Mouse (Mus musculus): ENCODE data around the gene Adk.

The Adk gene

GRCm38 (mm10) chr14:21062766-21063513, 10.6 kb downstream of the Adk start:
- in situ Hi-C loops (cut with MboI, MseI), result no loop called here

GRCm38 (mm10) chr14:21064321-21064720, 11.9 kb downstream of the Adk start:
- in situ Hi-C loops (cut with MboI, MseI), result no loop called here

- in situ Hi-C loops (cut with MboI, MseI), result no loop called here
Observed at GRCm38 (mm10) chr14:21065490-21066162, 13.3 kb downstream of the Adk start.

GRCm38 (mm10) chr14:21069594-21069993, 17.2 kb downstream of the Adk start:
- in situ Hi-C loops (cut with MboI, MseI), result no loop called here

GRCm38 (mm10) chr14:21073981-21074380, 21.6 kb downstream of the Adk start:
- in situ Hi-C loops (cut with MboI, MseI), result loop anchor here (5.0 to 10.0 kb wide), 2 partner anchors 38 to 909 kb away; no protein-coding TSS in a partner anchor

GRCm38 (mm10) chr14:21074398-21075320, 22.3 kb downstream of the Adk start:
- in situ Hi-C loops (cut with MboI, MseI), result loop anchor here (5.0 to 10.0 kb wide), 2 partner anchors 38 to 910 kb away; no protein-coding TSS in a partner anchor

- in situ Hi-C loops (cut with MboI, MseI), result loop anchor here in 1 of 2 experiments (5.0 to 10.0 kb wide), 2 partner anchors 36 to 911 kb away; no protein-coding TSS in a partner anchor
Observed at GRCm38 (mm10) chr14:21075751-21076500, 23.6 kb downstream of the Adk start.

- in situ Hi-C loops (cut with MboI, MseI), result loop anchor here in 1 of 2 experiments (5.0 to 10.0 kb wide), 2 partner anchors 36 to 912 kb away; no protein-coding TSS in a partner anchor
Observed at GRCm38 (mm10) chr14:21076501-21077194, 24.3 kb downstream of the Adk start.

GRCm38 (mm10) chr14:21077939-21078338, 25.6 kb downstream of the Adk start:
- in situ Hi-C loops (cut with MboI, MseI), result loop anchor here in 1 of 2 experiments (5.0 to 10.0 kb wide), 2 partner anchors 34 to 913 kb away; no protein-coding TSS in a partner anchor

GRCm38 (mm10) chr14:21078511-21078910, 26.1 kb downstream of the Adk start:
- in situ Hi-C loops (cut with MboI, MseI), result loop anchor here in 1 of 2 experiments (5.0 to 10.0 kb wide), 2 partner anchors 34 to 914 kb away; no protein-coding TSS in a partner anchor

GRCm38 (mm10) chr14:21082823-21083222, 30.4 kb downstream of the Adk start:
- in situ Hi-C loops (cut with MboI, MseI), result loop anchor here in 1 of 2 experiments (10.0 kb wide), 1 partner anchor 828 kb away; no protein-coding TSS in a partner anchor

GRCm38 (mm10) chr14:21085666-21086065, 33.3 kb downstream of the Adk start:
- in situ Hi-C loops (cut with MboI, MseI), result loop anchor here in 1 of 2 experiments (10.0 kb wide), 1 partner anchor 831 kb away; no protein-coding TSS in a partner anchor

- in situ Hi-C loops (cut with MboI, MseI), result loop anchor here in 1 of 2 experiments (10.0 kb wide), 1 partner anchor 831 kb away; no protein-coding TSS in a partner anchor
Observed at GRCm38 (mm10) chr14:21086106-21086505, 33.7 kb downstream of the Adk start.

- in situ Hi-C loops (cut with MboI, MseI), result loop anchor here in 1 of 2 experiments (10.0 kb wide), 1 partner anchor 832 kb away; no protein-coding TSS in a partner anchor
Observed at GRCm38 (mm10) chr14:21086827-21087351, 34.5 kb downstream of the Adk start.

- in situ Hi-C loops (cut with MboI, MseI), result loop anchor here in 1 of 2 experiments (10.0 kb wide), 1 partner anchor 833 kb away; no protein-coding TSS in a partner anchor
Observed at GRCm38 (mm10) chr14:21087390-21088060, 35.2 kb downstream of the Adk start.

GRCm38 (mm10) chr14:21088731-21089130, 36.4 kb downstream of the Adk start:
- in situ Hi-C loops (cut with MboI, MseI), result loop anchor here in 1 of 2 experiments (10.0 kb wide), 1 partner anchor 834 kb away; no protein-coding TSS in a partner anchor

- in situ Hi-C loops (cut with MboI, MseI), result no loop called here
Observed at GRCm38 (mm10) chr14:21090400-21090799, 38.0 kb downstream of the Adk start.

- in situ Hi-C loops (cut with MboI, MseI), result no loop called here
Observed at GRCm38 (mm10) chr14:21090930-21091486, 38.6 kb downstream of the Adk start.
